Comparison of ENCODE assay signal across 26 mouse cellular contexts in the genomic region with DNA sequence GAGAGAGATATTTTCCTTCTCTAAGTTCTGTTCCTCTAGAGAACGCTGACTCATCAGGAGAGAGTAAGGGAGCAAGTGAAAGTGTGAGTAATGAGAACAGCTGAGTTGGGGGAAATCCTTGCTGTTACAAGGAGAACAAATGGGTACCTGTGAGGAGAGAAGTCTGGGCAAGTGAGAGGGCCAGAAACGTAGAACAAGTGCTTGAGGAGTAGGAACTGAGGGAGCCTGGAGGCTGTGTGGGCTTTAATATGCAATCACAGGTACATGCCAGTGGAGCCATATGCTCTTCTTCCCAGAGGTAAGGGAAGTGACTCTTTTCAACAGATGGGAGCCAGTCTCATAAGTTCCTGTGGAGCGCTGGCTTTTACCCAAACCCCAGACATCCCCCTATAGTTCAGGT. TPM values are rescaled to one million over a fixed set of nuclear protein-coding genes. Genes with fewer than 3 reads are reported as not detected.
DNase-seq lines count a peak whose midpoint lies in the region; ATAC-seq and TF ChIP-seq lines count a peak whose summit lies in the region.
"Had no signal": no experiment of that assay in that cellular context is flagged by ENCODE, and none has a peak within 500 bp of the region (broad histone marks: within the 10 kb centered on the region; RNA-seq: fewer than 3 reads in every experiment).

No protein-coding gene starts in this region.

- H3K4me2 ChIP-seq in hindbrain, embryonic 11.5 days (replicated peaks; ENCODE audit: low read depth, low read length) = no peak overlapping the region
- H3K4me2 ChIP-seq: embryonic facial prominence, embryonic 12.5 days; forebrain, embryonic 12.5 days; kidney, embryonic 15.5 days; limb, embryonic 13.5 days; liver, embryonic 13.5 days; midbrain, embryonic 13.5 days had no signal

- no peaks in the 10 kb centered on the region for H3K9me3 ChIP-seq in ES-E14 (ENCODE audit: control insufficient read depth, insufficient read depth, low read depth, low read length)
- H3K9me3 ChIP-seq in hindbrain, embryonic 11.5 days (ENCODE audit: control insufficient read depth, low read length) = no peaks in the 10 kb centered on the region
- H3K9me3 ChIP-seq: embryonic facial prominence, embryonic 12.5 days; forebrain, embryonic 12.5 days; heart, embryonic 10.5 days; hindbrain, embryonic 10.5 days; kidney, embryonic 15.5 days; liver, embryonic 13.5 days; midbrain, embryonic 13.5 days had no signal

- no peak overlapping the region for H3K27ac ChIP-seq in ES-E14 (ENCODE audit: insufficient read depth, low read depth, low read length, poor library complexity, severe bottlenecking)
- no peak overlapping the region for H3K27ac ChIP-seq in hindbrain, embryonic 11.5 days (ENCODE audit: low read depth, low read length)
- H3K27ac ChIP-seq: embryonic facial prominence, embryonic 12.5 days; forebrain, embryonic 12.5 days; gastrocnemius, adult 2 months; heart, embryonic 10.5 days; hindbrain, embryonic 10.5 days; kidney, embryonic 15.5 days; limb, embryonic 13.5 days; liver, embryonic 13.5 days; midbrain, embryonic 13.5 days had no signal

- H3K4me3 ChIP-seq in ES-E14 (ENCODE audit: insufficient read depth in 1 of 2, low read depth in 1 of 2, low read length in 2 of 2, poor library complexity in 1 of 2, severe bottlenecking in 1 of 2) = no peak overlapping the region
- H3K4me3 ChIP-seq in hindbrain, embryonic 11.5 days (ENCODE audit: low read depth, low read length) = no peak overlapping the region
- H3K4me3 ChIP-seq: embryonic facial prominence, embryonic 12.5 days; erythroblast, embryonic 14.5 days; forebrain, embryonic 12.5 days; gastrocnemius, adult 2 months; heart, embryonic 10.5 days; hindbrain, embryonic 10.5 days; kidney, embryonic 15.5 days; limb, embryonic 13.5 days; liver, embryonic 13.5 days; midbrain, embryonic 13.5 days had no signal

- DNase-seq in layer of hippocampus, adult 11-12 months (ENCODE audit: low spot score) = peak; percentile 41
- DNase-seq in layer of hippocampus, postnatal 25 days (ENCODE audit: extremely low spot score in 1 of 2, low spot score in 1 of 2) = no peak
- DNase-seq in ES-E14 (ENCODE audit: low read depth, low spot score) = no peak
- DNase-seq in cerebellum, adult 18-20 months = peak; percentile 44 to 50
- DNase-seq in cerebellum, postnatal 25 days = peak; percentile 40 to 61
- no peak for DNase-seq in hindbrain, embryonic 11.5 days (ENCODE audit: low spot score)
- DNase-seq in testis, postnatal 10 days (ENCODE audit: low spot score) = no peak
- DNase-seq: adrenal gland, adult 2 months; gastrocnemius, adult 2 months; kidney, adult 11 months; liver, embryonic 13.5 days; lung, adult 2 months; lung, postnatal 14 days; spleen, adult 18-20 months; thymus, postnatal 25 days had no signal

- in situ Hi-C loops in ES-E14 (cut with MboI; ENCODE audit: low sequenced_read_pairs in 2 of 2, unreplicated experiment in 2 of 2) = no loop called here

- 76% methylated on average over 3 of the region's 3 CpGs for WGBS in hindbrain, embryonic 11.5 days

- H3K36me3 ChIP-seq in ES-E14 (ENCODE audit: control insufficient read depth, insufficient read depth, low read length, poor library complexity, severe bottlenecking) = no peaks in the 10 kb centered on the region
- no peaks in the 10 kb centered on the region for H3K36me3 ChIP-seq in hindbrain, embryonic 11.5 days (ENCODE audit: control insufficient read depth, insufficient read depth, low read length)
- H3K36me3 ChIP-seq: embryonic facial prominence, embryonic 12.5 days; forebrain, embryonic 12.5 days; heart, embryonic 10.5 days; hindbrain, embryonic 10.5 days; kidney, embryonic 15.5 days; limb, embryonic 13.5 days; liver, embryonic 13.5 days; midbrain, embryonic 13.5 days had no signal

- H3K9ac ChIP-seq in ES-E14 (ENCODE audit: insufficient read depth, low read depth, low read length, poor library complexity, severe bottlenecking) = no peak overlapping the region
- H3K9ac ChIP-seq in hindbrain, embryonic 11.5 days (ENCODE audit: low read depth, low read length) = no peak overlapping the region
- H3K9ac ChIP-seq: embryonic facial prominence, embryonic 12.5 days; forebrain, embryonic 12.5 days; kidney, embryonic 15.5 days; limb, embryonic 13.5 days; liver, embryonic 13.5 days; midbrain, embryonic 13.5 days had no signal

- peaks cover 0 to 4% of the 10 kb centered on the region in 2 experiments; a peak in 1 of 4 replicates for H3K4me1 ChIP-seq in ES-E14 (ENCODE audit: control insufficient read depth in 2 of 2, insufficient read depth in 2 of 2, low read length in 2 of 2, poor library complexity in 1 of 2)
- H3K4me1 ChIP-seq in hindbrain, embryonic 11.5 days (replicated peaks; ENCODE audit: control insufficient read depth, insufficient read depth, low read length) = no peaks in the 10 kb centered on the region
- H3K4me1 ChIP-seq: embryonic facial prominence, embryonic 12.5 days; forebrain, embryonic 12.5 days; heart, embryonic 10.5 days; hindbrain, embryonic 10.5 days; kidney, embryonic 15.5 days; limb, embryonic 13.5 days; liver, embryonic 13.5 days; midbrain, embryonic 13.5 days had no signal

- no peak for ATAC-seq in hindbrain, embryonic 11.5 days (ENCODE audit: low FRiP score)
- ATAC-seq: midbrain, embryonic 13.5 days had no signal

- no peaks in the 10 kb centered on the region for H3K27me3 ChIP-seq in hindbrain, embryonic 11.5 days (ENCODE audit: control insufficient read depth, insufficient read depth, low read length)
- H3K27me3 ChIP-seq: embryonic facial prominence, embryonic 12.5 days; forebrain, embryonic 12.5 days; kidney, embryonic 15.5 days; limb, embryonic 13.5 days; liver, embryonic 13.5 days; midbrain, embryonic 13.5 days had no signal

TF ChIP-seq in ES-E14, 5 proteins besides CTCF, POLR2A, EP300 and RAD21:
- TF ChIP-seq HCFC1 (IDR thresholded peaks at IDR 0.05; ENCODE audit: borderline replicate concordance, insufficient read depth, low read length) (no peak), MAFK (IDR thresholded peaks at IDR 0.05; ENCODE audit: insufficient read depth, low read depth, low read length) (peak; percentile 56; the same call in 1 of the 2 replicates)

RNA-seq across cellular contexts. Expression of gene Wasf3, which starts 35.6 kb away (rescaled TPM):
- total RNA-seq in layer of hippocampus, postnatal 25 days (2021) = 100 to 1,000 TPM in 1 of 2 experiments, 10 to 100 TPM in 1; 97.5 to 111 TPM
- 6.2 and 8.0 TPM in 2 replicates for total RNA-seq in ES-E14 (2012; rRNA removed)
- polyA plus RNA-seq in hindbrain, embryonic 11.5 days (2014; fragmentation: Nextera tagmentation; extraction: Ambion mirVana) = 7.1 TPM in 2 replicates
- total RNA-seq: megakaryocyte progenitor cell, adult 5-6 weeks; MEL; monocyte, adult 5-6 weeks had no signal
- polyA plus RNA-seq: erythroblast, embryonic 14.5 days had no signal

Comparison
In these comparisons a context has a peak if more than half of its experiments do, and no peak if none do; other contexts are left out.
1. DNase-seq: peak in layer of hippocampus, adult 11-12 months (single experiment), cerebellum, adult 18-20 months (2 of 2) and cerebellum, postnatal 25 days (2 of 2); none in layer of hippocampus, postnatal 25 days (0 of 2), ES-E14 (single experiment), hindbrain, embryonic 11.5 days (single experiment) and testis, postnatal 10 days (single experiment).
2. RNA of gene Wasf3, which starts 35.6 kb away (total RNA-seq): 97.5 to 111 TPM in layer of hippocampus, postnatal 25 days; 6.2 to 8.0 TPM in ES-E14; every median in the first group is over 10 times any median in the second.